Mouse (Mus musculus): ENCODE results near the gene Grik5.

DNA sequence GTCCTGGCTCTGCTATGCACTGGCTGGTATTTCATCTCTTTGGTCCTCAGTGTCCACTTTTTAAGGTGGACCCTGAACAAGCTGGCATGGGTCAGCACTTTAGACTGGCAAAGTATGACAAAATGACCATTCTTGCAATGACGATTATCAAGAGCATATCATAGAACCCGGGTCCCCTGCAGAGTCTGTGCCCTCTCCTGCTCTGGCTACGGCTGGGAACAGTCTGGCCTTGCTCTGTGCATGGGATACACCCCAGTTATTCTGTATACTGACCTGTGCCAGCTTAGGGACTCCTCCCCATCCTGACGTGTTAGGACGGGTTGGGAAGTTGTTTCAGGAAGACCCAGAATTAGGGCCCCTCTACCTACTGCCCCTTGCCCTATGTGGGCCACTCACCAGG lies 14.3 kb downstream of the Grik5 start:
- TF ChIP-seq CTCF (IDR thresholded peaks at IDR 0.05; ENCODE audit: low read depth) (no peak), EP300 (optimal IDR thresholded peaks at IDR 0.05) (no peak)
